Mouse (Mus musculus) liver, postnatal 0 days (tissue): ENCODE data around the gene Cldn16.

Source experiments
- CTCF ChIP-seq: sonication (generic); IDR thresholded peaks from 2 replicates; pipeline ENCODE4 v1.5.1; 2016; ENCODE audit warnings: antibody characterized with exemption, low read depth
- EP300 ChIP-seq: IDR thresholded peaks from 2 replicates; pipeline ENCODE4 v1.6.1; 2016; ENCODE audit warnings: antibody characterized with exemption, low read depth, mild to moderate bottlenecking

DNA sequence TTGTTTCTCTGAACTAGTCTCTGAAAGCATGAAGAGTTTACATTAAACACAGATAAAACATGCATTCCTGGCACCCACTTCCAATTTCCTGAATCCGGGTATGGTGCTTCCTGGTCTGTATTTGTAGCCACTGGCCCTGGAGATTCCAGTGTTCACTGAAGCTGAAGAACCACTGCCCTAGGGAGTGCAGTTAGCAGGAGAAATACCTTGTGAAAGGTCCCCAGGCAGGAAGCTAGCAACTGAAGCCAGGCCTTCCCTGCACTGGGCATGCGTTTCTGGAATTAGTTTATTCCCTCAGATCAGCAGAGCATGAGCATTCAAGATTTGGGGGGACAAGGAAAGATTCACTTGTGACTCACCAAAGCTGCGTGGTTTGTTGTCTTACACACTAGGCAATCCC, 8.8 kb upstream of the Cldn16 start:
- TF ChIP-seq CTCF = no peak
- TF ChIP-seq EP300 = no peak
